Mouse (Mus musculus): ENCODE measurements around the gene Ubqln1. TPM values are rescaled to one million over a fixed set of nuclear protein-coding genes. Genes with fewer than 3 reads are reported as not detected.

Ubqln1 gene
- total RNA-seq, 2 experiments from 2014 or later = 137 to 144 TPM

GRCm38 (mm10) chr13:58202903-58203302 lies 12.6 kb downstream of the Ubqln1 start:
- DNase-seq (ENCODE audit: low spot score in 2 of 2) = peak; percentile 54 to 63
- intact Hi-C loops (cut with DNase I) = no loop called here

DNA sequence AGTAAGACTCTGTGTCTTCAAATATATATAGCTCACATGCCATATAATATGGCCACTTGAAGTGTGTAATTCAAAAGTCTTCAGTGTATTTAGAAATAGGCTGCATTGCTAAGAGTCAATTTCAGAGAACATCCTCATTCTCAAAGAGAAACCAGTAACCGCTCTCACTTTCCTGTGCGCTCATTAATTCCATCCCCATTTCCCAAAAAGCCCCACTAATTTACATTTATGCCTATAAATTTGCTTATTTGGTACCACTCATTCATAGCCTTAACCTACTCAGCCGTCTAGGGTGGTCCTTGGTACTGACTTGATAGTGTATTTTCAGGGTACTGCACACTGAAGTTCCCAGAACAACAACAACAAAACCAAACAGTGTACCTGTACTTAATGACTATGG lies 13.5 kb downstream of the Ubqln1 start:
- intact Hi-C loops (cut with DNase I) = no loop called here
- no peak for DNase-seq (ENCODE audit: low spot score in 2 of 2)

GRCm38 (mm10) chr13:58201343-58201742 lies 14.1 kb downstream of the Ubqln1 start:
- no peak for DNase-seq (ENCODE audit: low spot score in 2 of 2)
- intact Hi-C loops (cut with DNase I) = no loop called here

GRCm38 (mm10) chr13:58197981-58198640 lies 17.3 kb downstream of the Ubqln1 start:
- no peak for DNase-seq (ENCODE audit: low spot score in 2 of 2)
- intact Hi-C loops (cut with DNase I) = no loop called here

DNA sequence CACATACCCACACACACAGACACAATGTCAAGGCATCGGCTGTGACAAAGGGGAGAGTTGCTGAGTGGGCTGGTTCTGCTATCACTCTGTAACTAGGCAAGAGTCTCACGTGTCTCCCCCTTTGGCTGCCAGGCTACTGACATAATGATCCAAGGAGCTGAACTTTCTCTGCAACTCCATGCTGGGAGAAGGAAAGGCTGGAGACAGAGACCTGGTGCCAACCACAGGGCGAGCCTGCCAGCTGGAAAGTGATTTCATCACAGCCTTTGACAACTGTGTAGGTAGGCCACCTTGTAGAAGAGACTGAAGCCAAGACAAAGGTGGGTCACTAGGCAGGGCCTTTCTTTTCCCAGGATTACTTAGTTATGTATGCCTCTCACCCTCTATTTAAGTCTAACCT lies 18.2 kb downstream of the Ubqln1 start:
- no peak for DNase-seq (ENCODE audit: low spot score in 2 of 2)
- intact Hi-C loops (cut with DNase I) = no loop called here

DNA sequence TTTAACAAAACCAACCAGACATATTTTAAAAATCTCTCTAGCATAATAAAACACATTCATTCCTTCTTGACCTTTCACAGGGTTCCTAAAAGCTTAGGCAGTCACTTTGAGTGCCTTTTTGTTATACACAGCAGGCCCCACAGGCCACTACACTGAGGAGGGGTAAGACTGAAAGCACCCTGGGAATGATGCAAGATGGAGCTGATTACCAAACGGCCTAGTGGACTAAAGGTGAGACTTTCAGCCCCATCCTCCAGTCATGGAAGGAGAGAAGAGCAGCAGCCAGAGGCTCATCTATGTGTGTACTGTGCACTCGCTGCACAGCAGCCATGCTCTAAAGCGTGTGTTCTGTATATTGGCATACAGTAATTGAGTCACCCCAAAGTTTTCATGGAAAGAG lies 20.5 kb downstream of the Ubqln1 start:
- intact Hi-C loops (cut with DNase I) = no loop called here
- DNase-seq (ENCODE audit: low spot score in 2 of 2) = no peak

DNA sequence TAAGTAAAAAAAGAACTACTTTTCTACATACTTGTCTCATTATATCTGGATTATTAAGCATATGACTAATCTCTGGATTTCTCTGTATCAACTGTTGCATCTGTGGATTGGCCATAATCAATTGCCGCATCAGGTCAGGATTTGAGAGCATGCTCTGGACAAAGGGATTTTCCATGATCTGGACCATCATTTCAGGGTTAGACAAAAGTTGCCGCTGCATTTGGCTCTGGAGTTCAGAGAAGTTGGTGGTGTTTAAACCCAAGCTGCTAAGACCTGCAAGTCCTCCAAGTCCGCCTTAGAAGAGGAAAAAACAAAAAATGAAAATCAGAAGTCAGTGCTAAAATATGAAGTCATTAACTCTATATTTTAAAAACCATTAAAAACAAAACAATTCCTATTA lies 22.2 kb downstream of the Ubqln1 start:
- no peak for DNase-seq (ENCODE audit: low spot score in 2 of 2)
- intact Hi-C loops (cut with DNase I) = no loop called here

- intact Hi-C loops (cut with DNase I) = no loop called here
- DNase-seq (ENCODE audit: low spot score in 2 of 2) = no peak
Measured at GRCm38 (mm10) chr13:58192146-58192545, 23.3 kb downstream of the Ubqln1 start.

DNA sequence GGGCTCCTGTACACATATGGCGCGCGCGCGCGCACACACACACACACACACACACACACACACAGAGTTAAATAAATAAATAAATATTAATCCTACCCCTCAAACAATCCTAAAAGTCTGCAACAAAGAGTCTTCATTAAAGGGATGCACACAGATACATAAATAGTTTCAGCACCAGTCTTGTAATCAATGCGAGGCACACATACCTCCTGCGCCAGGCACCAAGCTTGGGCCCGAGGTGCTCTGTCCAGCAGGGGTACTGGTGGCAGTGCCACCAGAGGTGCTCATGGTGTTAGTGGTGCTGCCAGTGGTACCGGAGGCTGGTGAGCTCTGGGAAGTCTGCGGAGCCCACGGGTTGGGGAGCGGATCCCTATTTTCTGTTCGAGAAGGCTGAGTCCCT lies 23.9 kb downstream of the Ubqln1 start:
- DNase-seq (ENCODE audit: low spot score in 2 of 2) = no peak
- intact Hi-C loops (cut with DNase I) = no loop called here

- DNase-seq (ENCODE audit: low spot score in 2 of 2) = peak; percentile 32 to 43
- intact Hi-C loops (cut with DNase I) = loop anchor here (5.0 kb wide), 1 partner anchor 43 kb away; no protein-coding TSS in a partner anchor
Measured at GRCm38 (mm10) chr13:58189473-58189872, 26.0 kb downstream of the Ubqln1 start.

- peak; percentile 73 to 79 for DNase-seq (ENCODE audit: low spot score in 2 of 2)
- intact Hi-C loops (cut with DNase I) = loop anchor here (5.0 kb wide), 1 partner anchor 44 kb away; no protein-coding TSS in a partner anchor
Measured at GRCm38 (mm10) chr13:58188412-58188811, 27.0 kb downstream of the Ubqln1 start.

DNA sequence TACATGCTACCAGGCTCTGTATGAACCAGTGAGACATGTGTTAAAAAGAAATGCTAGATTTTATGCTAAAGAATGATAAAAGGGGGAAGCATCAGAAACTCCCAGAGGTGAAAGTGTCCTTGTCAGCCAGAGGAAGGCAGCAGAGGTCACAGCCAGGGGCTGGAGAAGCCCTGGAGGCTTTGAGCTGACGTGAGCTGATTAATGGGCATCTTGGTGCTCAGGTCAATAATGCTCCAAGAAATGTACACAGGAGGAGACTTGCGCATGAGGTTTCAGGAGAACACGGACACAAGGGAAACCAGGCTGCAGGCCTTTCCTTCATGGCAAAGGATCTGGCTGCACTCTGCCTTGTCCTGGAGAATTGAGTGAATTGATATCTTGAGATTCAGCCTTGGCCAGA lies 27.7 kb downstream of the Ubqln1 start:
- no peak for DNase-seq (ENCODE audit: low spot score in 2 of 2)
- intact Hi-C loops (cut with DNase I) = loop anchor here (5.0 kb wide), 1 partner anchor 45 kb away; no protein-coding TSS in a partner anchor

DNA sequence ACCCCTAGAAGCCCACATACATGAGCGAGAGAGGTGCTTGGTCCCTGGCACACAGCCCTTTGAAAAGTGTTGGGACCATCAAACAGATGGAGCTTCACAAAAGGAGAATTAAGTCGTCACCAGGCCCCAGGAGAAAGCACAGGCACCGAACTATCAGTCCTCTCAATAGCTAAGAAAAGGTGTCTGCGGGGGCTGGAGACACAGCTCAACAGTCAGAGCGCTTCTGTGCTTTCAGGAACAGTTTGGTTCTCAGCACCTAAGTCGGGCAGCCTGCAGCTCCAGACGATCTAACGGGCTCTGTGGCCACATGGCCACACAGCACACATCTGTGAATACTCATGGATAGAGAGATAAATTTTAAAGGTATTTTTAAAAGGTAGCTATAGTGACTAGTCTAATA lies 29.2 kb downstream of the Ubqln1 start:
- peak; percentile 18 to 33 for DNase-seq (ENCODE audit: low spot score in 2 of 2)
- intact Hi-C loops (cut with DNase I) = loop anchor here (5.0 kb wide), 1 partner anchor 46 kb away; no protein-coding TSS in a partner anchor

GRCm38 (mm10) chr13:58184111-58184510 lies 31.3 kb downstream of the Ubqln1 start:
- intact Hi-C loops (cut with DNase I) = no loop called here
- no peak for DNase-seq (ENCODE audit: low spot score in 2 of 2)

DNA sequence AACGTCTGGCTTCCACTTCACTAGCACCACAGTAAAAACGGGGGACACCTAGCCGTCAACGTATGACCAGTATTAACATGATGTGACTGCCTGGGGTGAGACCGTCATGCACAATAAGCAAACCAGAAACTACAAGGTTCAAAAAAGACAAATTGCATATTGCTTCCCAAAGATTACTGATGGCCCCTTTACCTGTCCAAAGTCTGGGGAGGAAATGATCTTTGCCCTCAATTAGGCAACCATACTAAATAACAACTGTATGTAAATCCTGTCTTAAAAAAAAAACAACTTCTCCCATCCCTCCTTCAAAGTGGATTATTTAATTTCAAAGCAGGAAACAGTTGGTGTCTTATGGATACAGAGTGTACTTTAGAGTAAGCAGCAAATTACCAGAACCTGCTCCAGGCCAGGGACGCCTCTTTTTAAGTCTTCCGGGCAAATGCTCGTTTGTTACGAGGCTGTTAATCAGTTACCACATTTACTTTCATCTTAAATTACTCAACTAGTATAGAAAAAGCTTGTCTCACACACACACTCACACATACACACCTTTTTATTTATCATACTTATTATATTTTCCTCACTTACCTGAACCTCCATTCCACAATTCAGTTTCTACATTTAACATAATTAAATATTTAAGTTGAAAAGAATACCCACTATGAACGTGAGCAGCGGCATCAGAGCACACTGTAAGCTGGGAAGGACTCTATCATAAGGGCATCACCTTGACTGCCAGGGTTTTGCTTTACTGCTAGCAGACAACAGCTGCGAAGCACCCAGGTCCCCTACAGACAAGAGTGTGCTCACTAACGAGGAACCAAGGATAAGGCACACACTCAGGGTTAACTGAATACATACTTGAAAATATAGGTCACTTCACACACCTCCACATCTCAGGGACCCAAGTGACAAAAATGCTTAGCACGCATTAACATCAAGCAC lies 33.6 kb downstream of the Ubqln1 start:
- DNase-seq (ENCODE audit: low spot score in 2 of 2) = no peak
- intact Hi-C loops (cut with DNase I) = no loop called here

GRCm38 (mm10) chr13:58177511-58178208 lies 37.8 kb downstream of the Ubqln1 start:
- intact Hi-C loops (cut with DNase I) = no loop called here
- DNase-seq (ENCODE audit: low spot score in 2 of 2) = peak; percentile 99 to 100

DNA sequence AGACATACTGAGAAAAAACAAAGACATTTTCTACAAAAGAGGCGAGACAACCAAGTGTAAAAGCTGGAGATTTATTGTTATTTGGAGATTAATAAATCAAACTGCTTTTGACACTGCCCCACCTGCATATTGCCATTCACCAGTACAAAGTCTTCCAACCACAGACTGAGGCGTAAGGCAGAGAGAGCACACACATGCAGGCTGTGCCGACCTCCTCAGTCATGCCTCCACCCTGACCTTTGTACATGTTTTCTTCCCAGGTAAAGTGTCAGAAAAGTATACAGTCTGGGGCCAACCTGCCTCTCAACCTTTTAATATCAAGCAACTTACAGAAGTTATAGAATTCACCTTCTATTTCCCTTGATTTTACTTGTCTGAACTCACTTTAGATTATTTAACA lies 39.3 kb downstream of the Ubqln1 start:
- intact Hi-C loops (cut with DNase I) = no loop called here

DNA sequence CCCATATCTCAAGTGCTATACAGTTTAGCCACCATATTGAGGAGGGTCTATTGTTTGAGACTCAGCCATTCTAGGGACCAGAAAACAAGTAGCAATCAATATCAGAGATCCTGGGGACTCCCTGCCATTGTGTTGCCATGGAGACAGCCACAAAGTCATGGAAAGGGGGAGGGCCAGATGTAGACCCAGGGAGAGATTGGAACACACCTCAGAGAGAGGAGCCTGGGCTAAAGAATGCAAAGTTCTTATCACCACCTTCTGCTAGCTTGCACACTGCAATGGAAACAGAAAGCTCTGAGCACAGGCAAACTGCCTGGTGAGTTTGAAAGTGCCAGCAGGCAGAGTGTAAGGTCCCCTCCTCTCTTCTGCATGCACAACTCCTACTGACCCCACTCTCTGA lies 47.3 kb downstream of the Ubqln1 start:
- intact Hi-C loops (cut with DNase I) = no loop called here
- no peak for DNase-seq (ENCODE audit: low spot score in 2 of 2)

More for the DNA sequence above, 39.3 kb downstream of the Ubqln1 start:
- DNase-seq (ENCODE audit: low spot score in 2 of 2) = no peak

- no peak for DNase-seq (ENCODE audit: low spot score in 2 of 2)
- intact Hi-C loops (cut with DNase I) = no loop called here
Measured at GRCm38 (mm10) chr13:58163343-58163742, 52.1 kb downstream of the Ubqln1 start.

- intact Hi-C loops (cut with DNase I) = no loop called here
- no peak for DNase-seq (ENCODE audit: low spot score in 2 of 2)
Measured at GRCm38 (mm10) chr13:58160761-58161160, 54.7 kb downstream of the Ubqln1 start.

Data from left cerebral cortex, postnatal 36 days (tissue).